Mouse (Mus musculus) intestine, postnatal 0 days (tissue): ENCODE measurements at regions not wholly inside any gene's neighbourhood (a gene's known extent, or its start where the extent isn't known, plus 50 kb on each side); places are given as distances from the start of the nearest gene placed in this dataset.
"Not testable (repeated sequence)": the region's sequence is repeated elsewhere in the genome, so short reads cannot be mapped to it uniquely, and the experiment has no call there.

Experiments used
- ATAC-seq: fragments of 200-750 bp; cut with Nextera tagmentation; 2 replicates; pipeline ENCODE4 v1.8.0; 2017; ENCODE audit warnings: mild to moderate bottlenecking, moderate TSS enrichment, moderate library complexity
- H3K27ac ChIP-seq: fragments of 300-500 bp; sonication (generic); 2 replicates; pipeline ENCODE4 v1.5.1; 2014; ENCODE audit warnings: mild to moderate bottlenecking, low read depth, low read length, moderate library complexity
- H3K27me3 ChIP-seq: fragments of 300-500 bp; sonication (generic); replicated peaks from 2 replicates; pipeline ENCODE4 v1.6.1; 2014; ENCODE audit warnings: low read length, mixed read lengths; ENCODE audit not compliant: control insufficient read depth, insufficient read depth
- H3K36me3 ChIP-seq: fragments of 300-500 bp; sonication (generic); 2 replicates; pipeline ENCODE4 v1.6.1; 2014; ENCODE audit warnings: mild to moderate bottlenecking, moderate library complexity; ENCODE audit not compliant: control insufficient read depth, insufficient read depth
- H3K4me1 ChIP-seq: fragments of 300-500 bp; sonication (generic); replicated peaks from 2 replicates; pipeline ENCODE4 v1.6.1; 2014; ENCODE audit warnings: antibody characterized with exemption, low read length, mixed read lengths; ENCODE audit not compliant: control insufficient read depth, insufficient read depth
- H3K4me2 ChIP-seq: fragments of 300-500 bp; sonication (generic); replicated peaks from 2 replicates; pipeline ENCODE4 v1.6.1; 2014; ENCODE audit warnings: low read depth, mild to moderate bottlenecking, moderate library complexity
- H3K4me3 ChIP-seq: fragments of 300-500 bp; sonication (generic); 2 replicates; pipeline ENCODE4 v1.5.1; 2014; ENCODE audit warnings: low read depth, low read length
- H3K9ac ChIP-seq: fragments of 300-500 bp; sonication (generic); 2 replicates; pipeline ENCODE4 v1.6.1; 2014; ENCODE audit warnings: mild to moderate bottlenecking, low read depth, low read length
- H3K9me3 ChIP-seq: fragments of 300-500 bp; sonication (generic); 2 replicates; pipeline ENCODE4 v1.6.1; 2016; ENCODE audit warnings: mixed run types; ENCODE audit not compliant: control insufficient read depth
- CTCF ChIP-seq: sonication (generic); IDR thresholded peaks from 2 replicates; pipeline ENCODE4 v1.5.1; 2016; ENCODE audit warnings: low read depth, mild to moderate bottlenecking, control low read depth, antibody characterized with exemption, moderate library complexity
- WGBS: fragments of 180-500 bp; shearing (Covaris S2); extraction: QIAGEN DNeasy Blood & Tissue Kit; methylation state at CpG from one replicate; pipeline ENCODE4 v1.1.7; 2014; 5-methylcytosine and 5-hydroxymethylcytosine counted together

DNA sequence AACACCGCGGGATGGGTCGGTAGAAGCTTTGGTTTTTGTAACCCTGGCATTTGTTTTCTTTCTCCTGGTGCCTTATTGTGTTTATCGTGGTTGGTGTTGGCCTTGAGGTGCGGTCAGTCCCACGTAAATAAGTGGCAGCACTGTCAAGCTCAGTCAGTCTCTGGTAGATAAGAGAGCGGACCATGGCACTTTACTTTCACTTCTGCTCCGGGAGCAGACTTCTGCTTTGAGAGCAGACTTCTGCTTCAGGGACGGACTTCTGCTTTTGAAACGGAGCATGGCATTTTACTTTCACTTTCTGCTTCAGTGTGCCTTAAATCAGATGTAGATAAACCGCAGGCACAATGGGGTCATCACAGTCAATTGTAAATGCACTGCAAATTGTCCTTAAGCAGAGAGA, 54.3 kb upstream of the Ccdc66 start:
- not testable (repeated sequence) for H3K27me3 ChIP-seq, H3K27ac ChIP-seq, H3K36me3 ChIP-seq, ATAC-seq, H3K9me3 ChIP-seq, H3K4me1 ChIP-seq, H3K9ac ChIP-seq, H3K4me3 ChIP-seq
- H3K4me2 ChIP-seq, result peak overlapping the region; percentile 45
- 59% methylated on average over 11 of the region's 11 CpGs for WGBS

DNA sequence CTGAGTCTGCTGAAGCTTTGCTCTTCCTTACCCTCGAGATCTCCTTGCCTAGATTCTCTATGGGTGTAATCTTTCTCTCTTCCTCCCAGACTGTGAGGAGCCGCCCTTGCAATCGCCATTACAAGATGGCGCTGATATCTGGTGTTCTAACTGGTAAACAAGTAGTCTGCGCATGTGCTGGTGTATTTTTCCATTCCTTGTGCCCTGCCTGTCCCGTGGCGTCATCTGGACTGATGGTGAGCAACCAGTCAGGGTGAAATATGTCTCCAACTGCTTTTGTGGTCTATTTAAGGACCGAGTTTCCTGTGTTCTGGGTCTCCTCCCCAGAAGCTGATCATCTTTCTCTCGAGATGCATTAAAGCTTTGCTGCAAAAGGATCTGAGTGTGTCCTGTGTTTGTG, 53.7 kb upstream of the Ccdc66 start:
- not testable (repeated sequence) for H3K36me3 ChIP-seq, H3K4me1 ChIP-seq, H3K4me2 ChIP-seq, H3K9me3 ChIP-seq, H3K4me3 ChIP-seq, H3K27ac ChIP-seq, ATAC-seq, H3K9ac ChIP-seq, H3K27me3 ChIP-seq
- 92% methylated on average over 9 of the region's 9 CpGs for WGBS

- ATAC-seq, result peak; percentile 54; the same call in 1 of the 2 replicates
- no peak overlapping the region for H3K9ac ChIP-seq
- peak; percentile 88 for TF ChIP-seq CTCF
- no peaks in the 10 kb centered on the region for H3K36me3 ChIP-seq
- WGBS, result 46% methylated on average over 4 of the region's 4 CpGs
- no peak overlapping the region for H3K4me2 ChIP-seq
- H3K4me1 ChIP-seq, result no peaks in the 10 kb centered on the region
- H3K27me3 ChIP-seq, result no peaks in the 10 kb centered on the region
- no peak overlapping the region for H3K27ac ChIP-seq
- H3K9me3 ChIP-seq, result no peaks in the 10 kb centered on the region
- no peak overlapping the region for H3K4me3 ChIP-seq
Observed at GRCm38 (mm10) chr14:27560434-27560833, 52.2 kb upstream of the Ccdc66 start.

DNA sequence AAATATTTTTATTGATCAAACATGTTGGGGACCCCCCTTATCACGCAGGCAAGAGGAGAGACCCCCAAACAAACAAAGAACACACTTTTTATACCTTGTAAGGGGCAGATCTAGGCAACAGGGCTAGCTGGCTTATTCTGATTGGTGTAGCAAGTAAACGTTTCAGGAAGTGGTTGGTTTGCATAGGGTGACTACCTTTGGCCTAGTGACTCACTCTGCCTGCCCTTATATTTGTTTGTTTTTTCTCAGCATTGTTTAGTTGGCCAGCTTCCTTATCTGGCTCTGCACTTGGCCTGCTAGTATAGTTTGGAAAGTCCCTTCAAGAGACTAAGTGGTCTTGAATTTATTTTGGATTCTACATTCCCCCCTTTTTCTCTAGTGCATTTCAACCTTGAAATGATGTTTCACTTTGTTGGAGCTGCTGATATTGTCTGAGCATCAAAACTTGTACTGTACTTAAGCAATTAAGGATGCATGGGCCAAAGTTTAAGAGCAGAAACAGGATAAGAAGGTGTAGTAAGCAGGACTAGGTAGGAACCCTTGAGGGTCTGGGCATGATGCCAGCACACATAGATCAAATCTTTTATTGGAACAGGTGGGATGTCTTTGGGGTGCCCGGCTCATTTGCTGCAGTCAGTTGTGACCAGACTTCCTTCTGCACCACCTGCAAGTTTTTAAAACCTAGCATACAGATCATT, 50.7 kb upstream of the Ccdc66 start:
- Histone ChIP-seq H3K36me3 (no peaks in the 10 kb centered on the region), H3K27me3 (no peaks in the 10 kb centered on the region), H3K27ac (no peak overlapping the region), H3K4me2 (no peak overlapping the region), H3K9me3 (no peaks in the 10 kb centered on the region), H3K4me3 (no peak overlapping the region), H3K9ac (no peak overlapping the region), H3K4me1 (no peaks in the 10 kb centered on the region)
- WGBS, result 32% methylated on average over 3 of the region's 3 CpGs
- TF ChIP-seq CTCF, result no peak
- peak; percentile 81 for ATAC-seq
